Mouse (Mus musculus) fibroblast of lung, adult 2 months (primary cell): ENCODE results near the gene Fktn.
"Not testable (repeated sequence)": the region's sequence is repeated elsewhere in the genome, so short reads cannot be mapped to it uniquely, and the experiment has no call there.

Source experiments
- DNase-seq: peaks from one replicate; pipeline ENCODE4 v3.0.0-alpha.2; 2011; ENCODE audit warnings: low read depth

The Fktn gene

DNA sequence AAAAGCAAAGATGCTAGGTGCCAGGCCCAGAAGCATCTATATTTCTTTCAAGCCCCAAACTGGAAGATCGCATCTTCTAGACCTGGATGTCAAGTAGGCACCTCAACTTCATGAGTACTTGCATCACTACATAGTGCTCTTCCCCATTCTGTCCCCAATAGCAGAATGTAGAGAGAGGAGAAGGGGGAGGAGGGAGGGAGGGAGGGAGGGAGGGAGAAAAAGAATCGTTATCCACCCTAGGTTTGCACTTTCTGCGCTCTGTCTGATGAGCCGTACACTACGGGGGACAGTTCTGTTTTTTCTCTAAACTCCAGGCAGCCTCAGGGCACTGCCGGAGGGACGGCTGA, at the start of gene Fktn:
Gene Fktn (plus strand): TSS at position 295 of the 347 bp plus-strand sequence.
- no peak for DNase-seq

DNA sequence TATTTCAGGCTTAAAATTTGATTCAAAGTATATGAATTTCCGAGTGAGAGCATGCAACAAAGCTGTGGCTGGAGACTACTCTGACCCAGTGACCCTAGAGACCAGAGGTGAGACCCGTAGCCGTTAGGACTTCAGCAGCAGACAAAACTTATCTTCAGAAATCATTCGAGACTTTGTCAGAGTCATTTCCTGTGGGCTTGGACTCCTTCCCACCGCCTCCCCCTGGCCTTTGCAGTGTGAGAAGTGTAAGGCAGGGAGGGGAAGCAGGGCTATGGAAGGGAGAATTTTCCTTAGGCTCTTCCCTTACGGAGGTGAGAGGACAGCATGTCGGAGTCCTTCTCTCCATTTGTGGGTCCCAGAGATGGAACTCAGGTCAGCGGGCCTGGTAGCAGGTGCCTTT, 31.7 kb upstream of the Fktn start:
- no peak for DNase-seq

DNA sequence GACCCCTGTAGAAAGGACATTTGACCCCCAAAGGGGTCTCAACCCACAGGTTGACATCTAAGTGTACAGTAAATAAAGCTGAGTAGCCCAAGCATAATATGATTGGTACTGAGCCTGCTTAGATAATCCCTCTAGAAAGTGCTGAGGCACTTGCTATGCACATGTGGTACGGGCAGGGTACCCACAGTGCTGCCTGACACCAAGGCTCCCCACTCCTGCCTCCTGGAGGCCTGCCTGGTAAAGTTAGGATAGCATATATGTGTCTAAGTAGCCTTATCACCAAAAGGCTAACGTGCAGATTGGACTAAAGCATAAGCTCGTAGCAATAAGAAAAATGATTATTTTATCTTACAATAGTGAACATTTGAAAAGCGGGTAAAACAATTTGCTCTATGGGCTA, 24.8 kb upstream of the Fktn start:
- DNase-seq: no peak

DNA sequence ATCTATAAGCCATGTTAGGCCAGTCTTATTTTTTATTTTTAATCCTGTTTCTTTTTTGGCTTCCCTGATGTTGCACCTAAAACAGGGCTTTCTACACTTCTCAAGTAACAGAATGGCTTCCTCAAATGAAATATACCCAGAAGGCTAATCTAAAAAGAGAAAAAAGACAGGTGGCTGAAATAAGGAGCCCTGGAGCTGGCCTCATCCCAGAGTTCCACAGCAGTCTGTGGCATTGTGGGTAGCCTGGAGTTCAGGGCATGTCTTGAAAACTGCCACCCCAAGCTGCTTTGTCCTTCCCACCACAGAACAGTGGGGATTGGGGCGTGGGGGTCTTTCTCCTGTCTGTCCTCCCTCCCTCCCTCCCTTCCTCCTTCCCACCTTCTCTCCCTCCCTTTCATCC, 22.4 kb upstream of the Fktn start:
- no peak for DNase-seq

DNA sequence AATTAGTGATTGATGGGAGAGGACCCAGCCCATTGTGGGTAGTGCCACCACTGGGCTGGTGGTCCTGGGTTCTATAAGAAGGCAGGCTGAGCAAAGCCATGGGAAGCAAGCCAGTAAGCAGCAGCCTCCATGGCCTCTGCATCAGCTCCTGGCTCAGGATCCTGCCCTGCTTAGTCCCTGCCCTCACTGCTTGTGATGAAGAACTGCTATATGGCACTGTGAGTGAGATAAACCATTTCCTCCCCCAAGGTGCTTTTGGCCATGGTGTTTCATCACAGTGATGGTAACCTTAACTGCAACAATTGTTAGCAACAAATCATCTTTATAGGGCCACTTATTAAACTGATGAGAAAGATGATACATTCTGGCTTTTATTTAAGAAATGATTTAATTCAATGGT, 4.6 kb upstream of the Fktn start:
- DNase-seq: not testable (repeated sequence)

DNA sequence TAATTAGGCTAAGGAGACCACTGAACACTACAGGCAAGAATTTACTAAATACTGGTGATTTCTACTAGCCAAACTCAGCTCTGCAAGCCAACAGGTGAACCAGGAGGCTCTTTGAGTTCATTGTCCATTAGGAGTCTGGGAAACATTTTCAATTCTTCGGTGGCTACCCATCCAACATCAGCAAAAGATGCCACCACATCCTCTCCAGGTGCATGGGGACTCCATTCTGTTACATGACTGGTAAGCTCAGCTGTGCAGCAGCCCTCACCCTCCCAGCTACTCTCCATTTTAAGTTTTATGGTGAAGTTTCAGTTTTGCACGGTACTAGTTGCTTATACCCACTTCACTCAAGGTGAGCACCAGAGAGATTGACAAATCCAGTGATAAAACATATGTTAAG, 3.8 kb upstream of the Fktn start:
- no peak for DNase-seq

DNA sequence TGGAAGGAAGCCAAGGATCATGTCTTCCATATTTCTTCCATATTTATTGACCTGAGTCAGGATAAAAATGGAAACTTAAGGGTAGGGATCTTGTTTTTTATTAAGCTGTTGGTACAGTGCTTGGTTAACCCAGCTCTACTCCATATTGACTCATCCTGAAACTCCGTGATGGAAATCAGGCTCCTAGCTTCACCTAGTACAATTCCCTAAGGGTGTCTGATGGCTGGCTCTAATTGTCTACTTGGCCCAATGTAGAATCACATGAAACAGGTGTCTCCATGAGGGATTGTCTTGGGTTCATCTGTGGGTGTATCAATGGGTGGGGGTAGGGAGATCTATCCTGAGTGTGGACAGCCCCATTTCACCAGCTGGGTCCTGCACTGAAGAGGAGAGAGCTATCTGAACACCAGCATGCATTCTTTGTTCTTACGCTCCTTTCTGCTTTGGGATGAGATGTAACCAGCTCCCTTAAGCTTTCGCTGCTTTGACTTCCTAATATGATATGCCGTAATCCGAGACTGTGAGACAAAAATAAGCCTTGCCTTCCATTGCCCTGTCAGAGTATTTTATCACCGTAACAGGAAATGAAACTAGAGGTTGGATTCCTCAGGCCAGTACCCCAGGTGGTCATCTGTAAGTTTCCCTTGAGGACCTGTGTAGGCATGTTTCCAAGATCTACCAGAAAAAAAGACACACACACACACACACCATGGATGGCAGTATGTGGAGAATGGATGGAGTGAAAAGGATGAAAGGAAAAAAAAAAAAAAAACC, 3.1 kb upstream of the Fktn start:
- DNase-seq: no peak

DNA sequence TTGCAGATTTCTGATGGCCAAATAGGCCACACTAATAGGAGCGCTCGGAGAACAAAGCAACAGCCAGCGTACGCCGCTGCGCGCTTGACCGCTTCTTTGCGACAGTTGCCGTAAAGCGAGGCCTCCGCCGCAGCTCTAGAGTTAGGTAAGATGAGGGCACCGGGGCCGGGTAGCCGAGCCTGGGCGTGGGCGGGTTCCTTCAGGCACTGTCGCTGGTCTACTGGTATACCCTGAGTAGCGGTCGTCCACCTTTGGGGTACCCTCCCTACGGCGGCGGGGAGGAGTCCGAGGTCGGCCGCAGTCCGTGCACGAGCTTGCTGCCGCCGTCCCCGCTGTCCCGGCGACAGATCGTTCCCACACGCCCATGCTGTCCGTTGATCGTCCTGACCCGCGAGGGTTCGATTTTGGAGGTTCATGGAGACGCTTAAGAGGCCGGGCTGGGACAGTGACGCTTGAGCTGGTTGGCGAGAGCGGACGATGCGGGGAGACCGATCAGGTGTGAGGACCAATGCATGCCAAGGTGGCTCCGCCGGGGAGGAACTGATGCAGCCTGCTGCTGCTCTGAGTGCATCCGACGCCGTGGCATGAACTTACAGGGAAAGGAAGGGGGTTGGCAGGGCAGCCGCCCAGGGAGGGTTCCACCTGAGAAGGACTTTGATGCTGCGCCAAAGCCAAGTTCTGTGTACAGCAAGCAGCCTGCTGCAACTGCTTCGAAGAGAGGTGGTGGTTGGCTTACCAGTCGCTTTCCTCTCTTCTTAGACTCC, 435 bp downstream of the Fktn start:
- peak; percentile 81 for DNase-seq

DNA sequence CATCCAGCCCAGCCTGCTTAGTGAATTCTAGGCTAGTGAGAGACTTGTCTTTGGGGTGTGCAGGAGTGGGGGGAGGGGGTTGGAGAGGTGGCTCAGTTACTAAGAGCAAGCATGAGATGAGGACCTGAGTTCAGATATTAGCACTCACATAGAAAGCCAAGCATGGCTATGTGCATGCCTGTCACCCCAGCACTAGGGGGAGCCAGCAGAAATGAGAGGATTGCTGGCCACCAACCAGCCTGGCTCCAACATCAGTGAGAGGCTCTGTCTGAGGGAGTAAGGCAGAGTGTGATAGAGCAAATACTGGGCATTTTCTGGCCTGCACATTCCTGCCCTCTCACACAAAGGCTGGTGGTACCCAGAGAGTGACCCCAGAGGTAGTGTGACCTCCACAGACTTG, 2.2 kb downstream of the Fktn start:
- DNase-seq: no peak

DNA sequence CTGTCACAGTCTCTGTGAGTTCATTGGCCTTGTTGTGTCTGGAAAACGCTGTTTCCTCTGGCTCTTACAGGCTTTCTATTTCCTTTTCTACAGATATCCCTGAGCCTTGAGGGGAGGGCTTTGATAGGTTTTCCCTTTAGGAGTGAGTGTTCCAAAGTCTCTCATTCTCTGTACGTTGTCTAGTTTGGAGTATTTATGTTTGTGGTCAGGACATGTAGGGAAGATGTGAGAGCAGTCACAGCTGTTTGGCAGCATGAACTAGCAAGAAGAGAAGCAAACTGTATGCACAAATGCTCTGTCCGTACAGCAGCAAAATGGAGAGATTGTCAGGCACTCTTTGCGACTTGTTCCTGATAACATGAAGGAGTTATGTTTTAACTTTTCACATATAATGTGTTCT, 3.7 kb downstream of the Fktn start:
- DNase-seq: no peak

DNA sequence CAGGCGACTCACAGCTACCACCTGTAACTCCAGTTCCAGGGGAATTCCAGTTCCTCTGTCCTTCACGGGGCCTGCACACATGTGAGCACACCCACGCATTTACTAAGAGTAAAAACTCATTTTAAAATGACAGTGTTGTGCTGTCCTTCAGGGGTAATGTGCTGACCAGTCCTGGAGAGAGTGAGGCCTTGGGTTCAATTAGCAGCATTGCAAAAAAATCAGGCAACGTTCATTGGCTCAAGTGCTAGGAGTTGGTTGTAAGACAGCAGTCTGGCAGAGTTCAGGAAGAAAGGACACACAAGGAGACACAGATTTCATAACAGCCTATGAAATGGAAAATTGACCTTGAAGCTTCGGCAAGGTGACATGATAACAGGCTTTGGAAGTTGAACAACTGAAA, 4.5 kb downstream of the Fktn start:
- DNase-seq: no peak

DNA sequence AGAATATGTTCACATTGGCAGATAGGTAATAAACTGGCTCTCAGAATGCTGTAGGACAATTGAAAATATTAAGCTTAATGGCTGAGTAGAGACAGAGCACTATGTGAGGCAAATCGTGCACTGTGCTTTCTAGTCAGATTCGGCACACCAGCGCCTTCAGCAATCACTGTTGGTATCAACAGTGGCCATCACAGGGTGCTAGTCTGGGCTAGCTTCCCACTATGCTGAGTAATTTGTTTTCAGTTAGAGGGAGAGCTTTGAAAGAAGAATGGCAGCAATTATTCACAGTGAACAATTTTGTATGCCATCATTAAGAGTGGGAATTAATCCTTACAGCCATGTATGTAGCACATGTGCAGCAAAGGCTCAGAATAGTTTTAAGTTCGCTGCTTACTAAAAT, 8.7 kb downstream of the Fktn start:
- no peak for DNase-seq

DNA sequence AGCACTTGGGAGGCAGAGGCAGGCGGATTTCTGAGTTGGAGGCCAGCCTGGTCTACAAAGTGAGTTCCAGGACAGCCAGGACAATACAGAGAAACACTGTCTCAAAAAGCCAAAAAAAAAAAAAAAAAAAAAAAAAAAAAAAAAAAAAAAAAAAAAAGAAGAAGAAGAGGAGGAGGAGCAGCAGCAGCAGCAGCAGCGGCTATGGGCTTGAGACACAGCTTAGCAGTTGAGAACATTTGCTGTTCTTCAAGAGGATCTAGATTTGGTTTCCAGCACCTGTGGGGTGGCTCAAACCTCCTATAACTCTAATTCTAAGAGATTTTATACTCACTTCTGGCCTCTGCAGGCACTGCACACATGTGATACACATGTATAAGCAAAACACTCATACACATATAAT, 12.3 kb downstream of the Fktn start:
- not testable (repeated sequence) for DNase-seq

DNA sequence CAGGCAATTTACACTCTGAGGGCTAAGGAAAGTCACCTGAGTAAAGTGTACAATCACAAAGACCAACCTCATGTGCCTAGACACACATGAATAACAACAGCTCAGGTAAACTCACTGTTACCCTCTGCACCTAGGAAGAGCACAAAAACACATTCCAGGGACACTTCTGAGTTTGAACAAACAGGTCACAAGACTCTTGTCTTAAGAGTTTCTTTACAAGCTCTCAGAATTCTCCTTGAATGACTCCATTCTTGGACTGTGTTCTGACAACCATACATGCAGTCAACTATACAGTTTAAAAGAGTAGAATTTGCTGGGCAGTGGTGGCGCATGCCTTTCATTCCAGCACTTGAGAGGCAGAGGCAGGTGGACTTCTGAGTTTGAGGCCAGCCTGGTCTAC, 14.3 kb downstream of the Fktn start:
- DNase-seq: no peak

DNA sequence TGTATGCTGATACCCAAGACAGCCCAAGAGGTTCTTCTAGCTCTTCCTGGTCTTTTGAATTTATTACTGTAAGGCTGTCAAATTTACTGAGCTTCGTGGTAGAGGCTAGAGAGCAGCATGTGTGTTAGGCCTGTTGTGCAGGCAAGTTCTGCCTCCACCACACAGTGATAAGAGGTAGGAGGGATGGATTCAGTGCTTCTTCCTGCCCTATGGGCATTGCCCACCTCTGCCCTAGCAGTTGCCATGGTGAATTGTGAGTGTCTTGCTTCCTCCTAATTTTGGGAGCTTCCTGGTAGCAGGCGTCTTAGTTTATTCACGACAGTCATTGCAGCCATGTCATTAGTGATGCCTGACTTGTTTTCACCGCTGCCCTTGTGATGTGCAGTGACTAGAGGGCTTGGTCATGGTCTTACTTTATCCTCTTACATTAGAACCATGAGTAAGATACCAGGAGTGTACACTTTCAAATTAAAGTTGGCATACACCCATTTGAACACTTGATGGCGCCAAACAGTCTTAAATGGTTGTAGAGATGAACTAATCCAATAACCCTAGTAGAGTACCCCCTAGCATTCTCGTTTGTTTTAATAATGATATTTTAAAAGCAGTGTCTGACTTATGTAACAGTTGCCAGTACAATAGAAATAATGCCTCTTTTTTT, 25.3 kb downstream of the Fktn start:
- DNase-seq: peak; percentile 39

DNA sequence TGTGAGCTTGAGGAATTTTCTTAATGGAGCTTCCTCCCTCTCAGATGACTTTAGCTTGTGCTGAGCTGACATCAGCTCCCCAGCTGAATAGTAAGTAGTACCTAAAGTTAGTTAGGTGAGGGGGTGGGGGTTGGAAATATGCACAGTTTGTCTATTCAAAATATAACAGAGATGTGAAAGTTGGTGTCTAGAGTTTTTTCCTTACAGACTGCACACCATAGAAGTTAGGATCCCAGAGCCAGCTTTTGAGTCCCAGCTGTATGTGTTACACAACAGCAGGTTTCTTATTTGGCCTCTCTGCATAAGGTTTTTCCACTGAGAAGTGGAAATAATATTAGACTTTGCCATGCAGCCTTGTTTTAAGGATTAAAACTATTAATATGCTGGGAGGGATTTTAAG, 36.0 kb downstream of the Fktn start:
- no peak for DNase-seq

DNA sequence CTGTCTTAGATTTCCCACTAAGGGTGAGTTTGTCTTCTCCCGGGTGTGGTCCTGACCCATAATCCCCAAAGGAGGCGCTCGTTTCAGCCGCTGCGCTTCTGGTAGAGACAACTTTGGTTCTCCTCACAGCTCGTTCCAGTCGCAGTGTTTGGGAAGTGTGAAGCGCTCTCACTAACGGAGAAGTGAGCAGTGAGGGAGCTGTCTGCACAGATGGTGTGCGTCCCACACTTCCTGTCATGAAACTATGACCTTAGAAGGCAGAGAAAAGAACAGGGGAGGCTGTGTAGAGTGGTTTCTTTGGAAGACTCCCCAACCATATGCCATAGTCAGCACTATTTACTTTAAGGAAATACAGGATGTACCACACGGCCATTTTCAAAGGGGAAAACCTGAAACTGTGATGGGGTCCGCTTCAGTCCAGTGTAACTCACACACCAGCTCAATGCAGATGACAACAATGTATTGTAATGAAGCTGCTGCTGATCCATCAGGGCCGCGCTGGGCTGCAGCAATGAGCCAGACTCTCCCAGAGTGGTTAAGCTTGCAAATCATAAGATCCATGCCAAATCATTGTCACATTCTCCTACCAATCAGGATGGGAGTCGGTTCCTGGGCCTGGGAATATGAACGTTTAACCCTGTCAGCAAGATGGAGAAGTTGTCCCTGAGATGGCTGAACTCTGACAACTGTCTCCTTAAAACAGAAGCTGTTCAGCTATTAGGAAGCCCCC, 36.8 kb downstream of the Fktn start:
- no peak for DNase-seq

DNA sequence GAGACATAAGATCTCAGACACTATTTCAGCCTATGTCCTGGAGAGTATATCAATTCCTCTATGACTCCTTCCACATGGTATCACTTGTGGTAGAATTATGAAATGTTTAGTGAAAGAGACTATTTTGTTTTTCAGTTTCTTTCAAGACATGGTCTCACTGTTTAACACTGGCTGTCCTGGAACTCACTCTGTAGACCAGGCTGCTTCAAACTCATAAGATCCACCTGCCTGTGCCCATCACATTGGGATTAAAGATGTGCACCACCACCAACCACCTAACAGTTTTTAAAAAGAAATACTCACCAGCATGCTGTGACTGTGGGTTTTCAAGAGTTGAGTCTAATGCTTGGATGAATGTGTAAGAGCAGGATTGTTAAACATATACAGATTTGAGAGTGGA, 43.2 kb downstream of the Fktn start:
- no peak for DNase-seq

DNA sequence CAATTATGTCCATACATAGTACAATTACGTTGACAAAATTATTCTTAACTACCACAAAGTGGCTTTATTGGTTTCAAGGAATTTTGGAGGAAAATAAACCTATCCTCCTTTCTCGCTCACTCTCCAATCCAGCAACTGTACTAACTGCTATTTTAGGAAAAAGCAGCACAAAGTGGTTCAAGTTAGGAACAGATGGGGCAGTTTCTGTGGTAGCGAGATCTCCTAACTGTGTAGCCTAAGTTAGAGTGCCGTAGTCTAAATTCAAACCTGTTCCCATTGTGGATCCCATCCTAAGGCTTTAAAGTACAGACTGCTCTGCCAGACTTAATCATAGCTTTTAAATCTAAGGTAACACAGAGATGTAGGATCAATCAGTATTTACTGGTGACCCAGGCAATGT, 45.0 kb downstream of the Fktn start:
- no peak for DNase-seq

DNA sequence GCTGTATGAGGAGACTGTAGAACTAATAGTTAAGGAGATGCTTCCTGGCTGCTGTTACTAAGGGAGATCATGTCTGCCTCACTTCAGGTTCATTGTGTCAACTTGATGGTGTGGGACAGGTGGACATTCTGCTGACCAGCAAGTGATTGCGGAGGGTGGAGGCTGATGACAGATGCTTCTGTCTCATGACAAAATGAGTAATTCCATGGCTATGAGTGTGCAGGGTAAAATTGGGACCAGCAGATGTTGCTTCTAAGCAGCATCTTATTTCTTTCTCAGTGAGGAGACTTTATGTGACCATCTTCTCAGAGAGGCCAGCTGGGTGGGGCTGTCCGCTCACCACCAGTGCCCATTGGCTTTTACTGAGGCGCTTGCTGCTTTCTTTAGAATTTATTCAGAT, 45.9 kb downstream of the Fktn start:
- no peak for DNase-seq

DNA sequence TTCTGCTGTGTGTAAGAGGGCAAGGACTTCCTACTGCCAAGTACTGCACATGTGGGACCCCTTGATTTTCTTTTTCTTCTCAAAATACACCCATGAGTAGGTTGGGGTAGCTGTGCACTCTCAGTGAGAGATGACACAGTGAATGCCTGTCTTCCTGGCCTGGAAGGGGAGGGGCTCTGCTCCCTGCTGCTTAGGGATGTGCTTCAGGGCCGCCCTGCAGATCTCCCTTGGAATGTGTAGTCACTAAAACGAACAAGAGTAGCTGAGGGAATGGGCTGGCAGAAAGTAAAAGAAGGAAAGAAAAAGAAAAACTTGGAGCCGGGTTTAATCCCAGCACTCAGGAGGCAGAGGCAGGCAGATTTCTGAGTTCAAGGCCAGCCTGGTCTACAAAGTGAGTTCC, 48.7 kb downstream of the Fktn start:
- DNase-seq: no peak

DNA sequence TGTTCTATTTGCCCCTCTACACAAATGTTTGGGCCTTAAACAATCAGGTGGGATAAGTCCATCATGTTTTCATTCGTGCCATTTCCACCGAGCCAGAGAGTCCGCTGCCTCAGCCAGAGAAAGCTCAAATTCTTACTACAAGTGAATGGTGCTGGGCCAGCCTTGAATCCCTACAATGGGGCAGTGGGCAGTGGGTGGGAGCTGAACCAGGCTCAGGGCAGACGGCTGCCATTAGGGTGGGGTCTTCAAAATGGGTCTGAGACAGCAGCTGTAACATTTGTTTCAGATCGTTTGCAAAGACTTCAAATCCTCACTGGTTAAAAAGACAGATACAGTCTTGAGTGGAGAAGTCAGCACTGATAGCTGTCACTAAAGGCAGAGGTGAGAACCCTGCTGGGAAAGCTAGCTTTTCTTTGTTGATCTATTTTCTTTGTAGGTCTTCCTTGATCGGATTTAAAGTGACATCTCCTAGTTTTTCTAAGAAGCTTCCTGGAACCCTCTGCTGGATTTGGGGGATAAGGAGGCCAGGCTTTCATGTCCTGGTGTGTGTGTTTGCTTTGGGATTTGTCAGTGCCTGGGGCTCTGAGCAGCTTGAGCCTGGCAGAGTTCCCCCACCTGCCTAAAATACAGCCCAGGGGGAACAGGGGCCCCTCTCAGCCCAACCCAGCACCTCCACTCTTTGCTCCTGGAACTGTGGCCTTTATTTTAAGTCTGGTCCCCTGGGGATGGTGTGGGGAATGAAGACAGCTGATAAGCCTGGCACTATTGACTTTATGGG, 57.3 kb downstream of the Fktn start:
- no peak for DNase-seq
